Mouse (Mus musculus): ENCODE measurements around the gene Gm45808. TPM values are rescaled to one million over a fixed set of nuclear protein-coding genes. Genes with fewer than 3 reads are reported as not detected.
"Not testable (repeated sequence)": the region's sequence is repeated elsewhere in the genome, so short reads cannot be mapped to it uniquely, and the experiment has no call there.

Gene Gm45808
- polyA plus RNA-seq, 1 experiment = not detected

- Histone ChIP-seq H3K36me3 (ENCODE audit: control insufficient read depth, insufficient read depth) (no peaks in the 10 kb centered on the region), H3ac (ENCODE audit: control insufficient read depth, insufficient read length, low read depth) (no peak overlapping the region), H3K79me2 (ENCODE audit: control insufficient read depth, insufficient read depth) (no peaks in the 10 kb centered on the region), H3K4me3 (ENCODE audit: insufficient read depth, poor library complexity, severe bottlenecking) (no peak overlapping the region), H3K79me3 (ENCODE audit: low read depth) (no peaks in the 10 kb centered on the region), H3K27me3 (ENCODE audit: control insufficient read depth, insufficient read depth, insufficient read length) (no peaks in the 10 kb centered on the region)
- TF ChIP-seq MYOG (IDR thresholded peaks at IDR 0.05; ENCODE audit: control insufficient read depth, extremely low read depth, insufficient read length) (no peak), CTCF (IDR thresholded peaks at IDR 0.05; ENCODE audit: control insufficient read depth, insufficient read depth, insufficient read length) (no peak), FOSL1 (IDR thresholded peaks at IDR 0.05; ENCODE audit: insufficient read depth, low read length, poor library complexity, severe bottlenecking) (no peak), MAX (IDR thresholded peaks at IDR 0.05) (no peak), CEBPB (IDR thresholded peaks at IDR 0.05; ENCODE audit: low read depth) (no peak), MYOD1 (IDR thresholded peaks at IDR 0.05; ENCODE audit: control insufficient read depth, insufficient read length, low read depth) (no peak), USF1 (IDR thresholded peaks at IDR 0.05; ENCODE audit: low read depth) (no peak)
Measured at GRCm38 (mm10) chr7:45489578-45489977, 3.0 kb upstream of the Gm45808 start.

GRCm38 (mm10) chr7:45488293-45489204, 1.9 kb upstream of the Gm45808 start, which contains the start of gene Dhdh:
Gene Dhdh (minus strand): TSS chr7:45488805.
- TF ChIP-seq USF1 (IDR thresholded peaks at IDR 0.05; ENCODE audit: low read depth) (no peak), CEBPB (IDR thresholded peaks at IDR 0.05; ENCODE audit: low read depth) (no peak), MAX (IDR thresholded peaks at IDR 0.05) (no peak), CTCF (IDR thresholded peaks at IDR 0.05; ENCODE audit: control insufficient read depth, insufficient read depth, insufficient read length) (no peak)
- H3K27me3 ChIP-seq (ENCODE audit: control insufficient read depth, insufficient read depth, insufficient read length) = no peaks in the 10 kb centered on the region
- no peaks in the 10 kb centered on the region for H3K79me3 ChIP-seq (ENCODE audit: low read depth)
- H3K79me2 ChIP-seq (ENCODE audit: control insufficient read depth, insufficient read depth) = no peaks in the 10 kb centered on the region
- H3ac ChIP-seq (ENCODE audit: control insufficient read depth, insufficient read length, low read depth) = no peak within 1 kb of the TSS
- no peaks in the 10 kb centered on the region for H3K36me3 ChIP-seq (ENCODE audit: control insufficient read depth, insufficient read depth)
- H3K4me3 ChIP-seq (ENCODE audit: insufficient read depth, poor library complexity, severe bottlenecking) = no peak within 1 kb of the TSS

- TF ChIP-seq MYOG (IDR thresholded peaks at IDR 0.05; ENCODE audit: control insufficient read depth, extremely low read depth, insufficient read length) (no peak), MAX (IDR thresholded peaks at IDR 0.05) (no peak), CTCF (IDR thresholded peaks at IDR 0.05; ENCODE audit: control insufficient read depth, insufficient read depth, insufficient read length) (no peak), USF1 (IDR thresholded peaks at IDR 0.05; ENCODE audit: low read depth) (no peak), FOSL1 (IDR thresholded peaks at IDR 0.05; ENCODE audit: insufficient read depth, low read length, poor library complexity, severe bottlenecking) (no peak), MYOD1 (IDR thresholded peaks at IDR 0.05; ENCODE audit: control insufficient read depth, insufficient read length, low read depth) (no peak), CEBPB (IDR thresholded peaks at IDR 0.05; ENCODE audit: low read depth) (no peak)
- Histone ChIP-seq H3K4me3 (ENCODE audit: insufficient read depth, poor library complexity, severe bottlenecking) (no peak overlapping the region), H3K79me3 (ENCODE audit: low read depth) (no peaks in the 10 kb centered on the region), H3K27me3 (ENCODE audit: control insufficient read depth, insufficient read depth, insufficient read length) (no peaks in the 10 kb centered on the region), H3ac (ENCODE audit: control insufficient read depth, insufficient read length, low read depth) (no peak overlapping the region), H3K36me3 (ENCODE audit: control insufficient read depth, insufficient read depth) (no peaks in the 10 kb centered on the region), H3K79me2 (ENCODE audit: control insufficient read depth, insufficient read depth) (no peaks in the 10 kb centered on the region)
Measured at GRCm38 (mm10) chr7:45487861-45488292, 1.3 kb upstream of the Gm45808 start.

GRCm38 (mm10) chr7:45486158-45486557, 453 bp downstream of the Gm45808 start:
- no peak overlapping the region for H3K4me3 ChIP-seq (ENCODE audit: insufficient read depth, poor library complexity, severe bottlenecking)
- TF ChIP-seq USF1 (IDR thresholded peaks at IDR 0.05; ENCODE audit: low read depth) (no peak), FOSL1 (IDR thresholded peaks at IDR 0.05; ENCODE audit: insufficient read depth, low read length, poor library complexity, severe bottlenecking) (no peak), MYOD1 (IDR thresholded peaks at IDR 0.05; ENCODE audit: control insufficient read depth, insufficient read length, low read depth) (no peak), MAX (IDR thresholded peaks at IDR 0.05) (no peak), CEBPB (IDR thresholded peaks at IDR 0.05; ENCODE audit: low read depth) (no peak), CTCF (IDR thresholded peaks at IDR 0.05; ENCODE audit: control insufficient read depth, insufficient read depth, insufficient read length) (no peak), MYOG (IDR thresholded peaks at IDR 0.05; ENCODE audit: control insufficient read depth, extremely low read depth, insufficient read length) (no peak)
- H3K79me3 ChIP-seq (ENCODE audit: low read depth) = no peaks in the 10 kb centered on the region
- no peaks in the 10 kb centered on the region for H3K79me2 ChIP-seq (ENCODE audit: control insufficient read depth, insufficient read depth)
- H3ac ChIP-seq (ENCODE audit: control insufficient read depth, insufficient read length, low read depth) = no peak overlapping the region
- no peaks in the 10 kb centered on the region for H3K27me3 ChIP-seq (ENCODE audit: control insufficient read depth, insufficient read depth, insufficient read length)
- H3K36me3 ChIP-seq (ENCODE audit: control insufficient read depth, insufficient read depth) = no peaks in the 10 kb centered on the region

GRCm38 (mm10) chr7:45484985-45485384, 1.6 kb downstream of the Gm45808 start:
- not testable (repeated sequence) for H3K4me3 ChIP-seq (ENCODE audit: insufficient read depth, poor library complexity, severe bottlenecking); H3ac ChIP-seq (ENCODE audit: control insufficient read depth, insufficient read length, low read depth); H3K79me3 ChIP-seq (ENCODE audit: low read depth); H3K79me2 ChIP-seq (ENCODE audit: control insufficient read depth, insufficient read depth); H3K36me3 ChIP-seq (ENCODE audit: control insufficient read depth, insufficient read depth); H3K27me3 ChIP-seq (ENCODE audit: control insufficient read depth, insufficient read depth, insufficient read length)

- no peaks in the 10 kb centered on the region for H3K36me3 ChIP-seq (ENCODE audit: control insufficient read depth, insufficient read depth)
- TF ChIP-seq MAX (IDR thresholded peaks at IDR 0.05) (no peak), FOSL1 (IDR thresholded peaks at IDR 0.05; ENCODE audit: insufficient read depth, low read length, poor library complexity, severe bottlenecking) (no peak), USF1 (IDR thresholded peaks at IDR 0.05; ENCODE audit: low read depth) (no peak), CEBPB (IDR thresholded peaks at IDR 0.05; ENCODE audit: low read depth) (no peak), MYOD1 (IDR thresholded peaks at IDR 0.05; ENCODE audit: control insufficient read depth, insufficient read length, low read depth) (no peak), CTCF (IDR thresholded peaks at IDR 0.05; ENCODE audit: control insufficient read depth, insufficient read depth, insufficient read length) (no peak), MYOG (IDR thresholded peaks at IDR 0.05; ENCODE audit: control insufficient read depth, extremely low read depth, insufficient read length) (no peak)
- no peak overlapping the region for H3K4me3 ChIP-seq (ENCODE audit: insufficient read depth, poor library complexity, severe bottlenecking)
- H3ac ChIP-seq (ENCODE audit: control insufficient read depth, insufficient read length, low read depth) = no peak overlapping the region
- no peaks in the 10 kb centered on the region for H3K27me3 ChIP-seq (ENCODE audit: control insufficient read depth, insufficient read depth, insufficient read length)
- H3K79me2 ChIP-seq (ENCODE audit: control insufficient read depth, insufficient read depth) = no peaks in the 10 kb centered on the region
- H3K79me3 ChIP-seq (ENCODE audit: low read depth) = no peaks in the 10 kb centered on the region
Measured at GRCm38 (mm10) chr7:45482166-45482565, 4.4 kb downstream of the Gm45808 start.
